Mouse (Mus musculus) spleen, adult 2 months (tissue): ENCODE results near the gene Shkbp1. TPM values are rescaled to one million over a fixed set of nuclear protein-coding genes. Genes with fewer than 3 reads are reported as not detected.

ENCODE experiments used
- DNase-seq, 2 experiments: peaks; one replicate each; pipeline versions ENCODE4 v3.0.0 to v3.0.0-alpha.2; 2012 to 2021; ENCODE audit warnings: low spot score in 2 of 2, low read depth in 1 of 2
- H3K27ac ChIP-seq: fragments of 200-500 bp; 2 replicates; pipeline ENCODE4 v1.5.1; 2012; ENCODE audit warnings: low read length, inconsistent platforms; ENCODE audit not compliant: insufficient read depth
- H3K27me3 ChIP-seq: fragments of 200-500 bp; 2 replicates; pipeline ENCODE4 v1.6.1; 2012; ENCODE audit warnings: mild to moderate bottlenecking, moderate library complexity, low read length, inconsistent platforms; ENCODE audit not compliant: control insufficient read depth, insufficient read depth
- H3K36me3 ChIP-seq: fragments of 200-500 bp; 2 replicates; pipeline ENCODE4 v1.6.1; 2012; ENCODE audit warnings: mild to moderate bottlenecking, low read length, inconsistent platforms; ENCODE audit not compliant: control insufficient read depth, insufficient read depth
- H3K4me1 ChIP-seq: fragments of 200-500 bp; 2 replicates; pipeline ENCODE4 v1.6.1; 2011; ENCODE audit warnings: inconsistent platforms; ENCODE audit not compliant: control insufficient read depth, insufficient read depth, insufficient read length
- H3K4me3 ChIP-seq: fragments of 200-500 bp; 2 replicates; pipeline ENCODE4 v1.5.1; 2011; ENCODE audit warnings: mild to moderate bottlenecking, inconsistent platforms; ENCODE audit not compliant: insufficient read depth, insufficient read length; ENCODE audit errors: extremely low read depth
- CTCF ChIP-seq: fragments of 200-500 bp; IDR thresholded peaks from 2 replicates; pipeline ENCODE4 v1.5.1; 2011; ENCODE audit warnings: mild to moderate bottlenecking, inconsistent platforms; ENCODE audit not compliant: insufficient read depth, insufficient read length, insufficient replicate concordance; ENCODE audit errors: extremely low read depth
- POLR2A ChIP-seq: fragments of 200-500 bp; IDR thresholded peaks from 2 replicates; pipeline ENCODE4 v1.6.1; 2011; ENCODE audit warnings: low read depth, low read length, inconsistent platforms
- WGBS: fragments of 180-500 bp; shearing (Covaris S2); methylation state at CpG from one replicate; pipeline ENCODE4 v1.1.7; 2018; 5-methylcytosine and 5-hydroxymethylcytosine counted together
- polyA plus RNA-seq: library from polyadenylated mRNA; depleted of rRNA; stranded (reverse); fragments of >200 nt; gene quantifications from 2 replicates; pipeline ENCODE4 v1.2.3, GENCODE M21; 2012

Shkbp1 gene
- polyA plus RNA-seq, 1 experiment: 130 TPM

DNA sequence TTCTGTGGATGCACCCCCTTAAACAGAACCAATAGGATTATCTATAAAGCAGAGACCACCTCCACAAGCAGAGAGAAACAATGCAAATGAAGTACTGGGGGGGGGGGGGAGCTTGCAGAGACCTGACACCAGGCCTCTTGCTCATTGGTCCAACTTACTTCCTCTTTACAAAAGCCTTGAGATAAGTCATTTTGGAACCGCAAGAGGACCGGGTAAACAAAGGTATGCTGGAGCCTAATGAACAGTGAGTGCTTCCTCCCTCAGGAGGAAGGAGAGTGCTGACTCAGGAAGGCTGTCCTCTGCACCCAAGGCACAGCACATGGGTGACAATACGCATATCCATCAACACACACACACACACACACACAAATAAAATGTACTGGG lies 1.8 kb upstream of the Shkbp1 start:
- H3K27me3 ChIP-seq: no peaks in the 10 kb centered on the region
- 0% methylated on average over 3 of the region's 3 CpGs for WGBS
- TF ChIP-seq POLR2A (no peak), CTCF (no peak)
- H3K27ac ChIP-seq: peak overlapping the region; percentile 89
- no peaks in the 10 kb centered on the region for H3K36me3 ChIP-seq
- peak overlapping the region; percentile 90; the same call in 1 of the 2 replicates for H3K4me3 ChIP-seq
- peak in 1 of 2 experiments; percentile 67 for DNase-seq
- H3K4me1 ChIP-seq: peaks cover 12% of the 10 kb centered on the region

DNA sequence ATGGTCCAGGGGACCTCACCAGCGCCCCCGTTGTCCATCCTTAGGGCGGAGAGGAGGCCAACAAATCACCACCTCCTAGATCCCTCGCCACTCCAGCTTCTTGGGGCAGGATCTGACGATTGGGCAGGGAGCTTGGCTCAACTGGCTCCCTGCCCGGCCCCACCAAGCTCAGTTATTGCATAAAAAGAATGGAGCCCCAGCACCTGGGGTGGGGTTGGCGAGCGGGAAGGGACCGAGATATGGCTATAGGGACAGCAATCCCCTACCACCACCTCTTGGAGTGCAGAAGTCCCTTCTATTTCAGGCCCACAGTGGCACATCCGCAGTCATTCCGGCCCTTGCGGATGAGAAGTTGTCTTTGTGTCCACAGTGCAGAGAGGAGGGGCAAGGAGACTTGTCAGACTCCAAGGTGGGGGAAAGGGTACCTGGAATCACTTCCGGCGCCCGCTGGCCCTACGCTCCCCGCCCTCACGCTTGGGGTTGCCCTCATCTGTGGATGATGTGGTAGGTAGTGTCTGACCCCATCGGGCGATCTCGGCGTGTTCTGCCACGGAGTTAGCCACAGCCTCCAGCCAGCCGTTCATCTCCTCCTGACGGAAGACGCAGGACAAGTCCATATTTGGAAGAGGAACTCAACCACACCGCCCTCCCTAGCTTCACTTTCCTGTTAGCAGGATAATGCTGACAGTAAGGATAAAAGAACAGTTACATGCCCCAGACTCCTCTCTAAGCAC lies 1.2 kb upstream of the Shkbp1 start, which contains the start of gene Gm20479:
TSS of gene Gm20479 (minus strand) at position 559 of the 734 bp plus-strand sequence.
- Histone ChIP-seq H3K4me3 (peak within 1 kb of the TSS; percentile 90), H3K4me1 (peaks cover 12% of the 10 kb centered on the region), H3K36me3 (peaks cover under 1% of the 10 kb centered on the region; the same call in 1 of the 2 replicates), H3K27me3 (no peaks in the 10 kb centered on the region), H3K27ac (peak within 1 kb of the TSS; percentile 89)
- DNase-seq: no peak
- 6% methylated on average over 27 of the region's 27 CpGs for WGBS
- TF ChIP-seq CTCF: no peak
- TF ChIP-seq POLR2A: 0 out of 2 replicates have a peak, but pooled peaks have one; percentile 9

DNA sequence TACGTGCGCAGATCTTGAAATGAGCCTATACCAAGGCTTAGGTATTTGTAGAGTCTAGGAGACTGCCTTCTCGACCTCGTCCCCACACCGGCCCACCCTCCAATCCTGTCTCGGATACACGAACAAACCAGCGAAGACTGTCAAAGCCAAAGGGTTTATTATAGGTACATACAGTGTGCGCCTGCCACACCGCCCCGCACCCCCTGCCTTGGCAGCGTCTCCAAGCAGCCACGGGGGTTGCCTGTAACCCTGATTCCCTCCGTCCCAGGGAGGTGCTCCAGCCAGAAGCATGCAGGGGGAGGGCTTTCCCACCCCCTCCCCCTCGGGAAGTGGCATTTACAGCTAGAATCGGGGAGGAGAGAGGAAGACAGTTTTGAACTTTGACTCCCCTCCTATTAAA lies 429 bp upstream of the Shkbp1 start:
- no peak for DNase-seq
- H3K4me1 ChIP-seq: peaks cover 8% of the 10 kb centered on the region
- no peak for TF ChIP-seq CTCF
- TF ChIP-seq POLR2A: no peak

DNA sequence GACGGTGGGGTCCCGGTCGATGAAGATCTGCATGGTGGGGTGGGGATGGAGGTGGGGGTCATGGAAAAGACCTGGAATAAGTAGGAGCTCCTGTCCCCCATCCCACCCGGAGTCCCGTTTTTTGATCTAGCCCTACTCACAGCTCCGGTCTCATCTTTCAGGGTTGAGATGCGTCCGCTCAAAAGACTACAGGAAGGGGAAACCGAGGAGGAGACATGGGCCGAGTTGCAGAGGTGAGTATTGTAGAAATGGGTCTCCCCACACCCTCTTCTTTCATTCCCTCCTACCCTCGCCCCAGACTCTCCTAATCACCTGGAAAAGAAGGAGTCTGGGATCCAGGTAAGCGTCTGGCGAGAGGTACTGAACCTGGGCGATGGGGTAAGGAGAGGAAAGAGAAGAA lies 558 bp downstream of the Shkbp1 start:
- no peak overlapping the region for H3K27ac ChIP-seq

More for the DNA sequence above, 429 bp upstream of the Shkbp1 start:
- H3K27me3 ChIP-seq: no peaks in the 10 kb centered on the region
- peak overlapping the region; percentile 89 for H3K27ac ChIP-seq
- peaks cover 8% of the 10 kb centered on the region for H3K36me3 ChIP-seq
- H3K4me3 ChIP-seq: peak overlapping the region; percentile 90
- WGBS: 6% methylated on average over 16 of the region's 16 CpGs

DNA sequence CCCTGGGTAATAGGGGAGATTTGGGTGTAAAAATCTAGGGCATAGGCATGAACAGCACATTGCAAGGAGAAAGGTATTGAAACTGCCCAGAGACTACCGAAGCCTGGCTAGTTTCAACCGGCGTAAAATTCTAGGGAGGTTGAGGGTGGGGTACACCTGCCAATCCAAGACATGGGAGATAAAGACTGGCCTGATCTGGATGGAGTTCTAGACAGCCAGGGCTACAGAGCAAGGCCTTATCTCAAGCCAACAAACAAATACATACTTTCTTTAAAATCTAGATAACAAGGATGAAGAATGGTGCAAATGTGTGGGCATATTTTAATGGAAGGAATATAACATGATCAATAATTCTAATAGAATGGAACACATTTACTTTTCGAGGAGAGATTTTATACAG lies 1.0 kb downstream of the Shkbp1 start:
- DNase-seq: no peak
- TF ChIP-seq CTCF: no peak
- TF ChIP-seq POLR2A: no peak
- Histone ChIP-seq H3K27me3 (no peaks in the 10 kb centered on the region), H3K4me3 (no peak overlapping the region), H3K36me3 (peaks cover 15% of the 10 kb centered on the region), H3K27ac (no peak overlapping the region), H3K4me1 (peaks cover 8% of the 10 kb centered on the region)
- WGBS: 77% methylated on average over 4 of the region's 4 CpGs

More for the DNA sequence above, 558 bp downstream of the Shkbp1 start:
- no peak for DNase-seq
- Histone ChIP-seq H3K36me3 (peaks cover 14% of the 10 kb centered on the region), H3K4me3 (peak overlapping the region; percentile 90), H3K27me3 (no peaks in the 10 kb centered on the region), H3K4me1 (peaks cover 8% of the 10 kb centered on the region)
- 22% methylated on average over 14 of the region's 14 CpGs for WGBS
- TF ChIP-seq POLR2A: no peak
- TF ChIP-seq CTCF: no peak

DNA sequence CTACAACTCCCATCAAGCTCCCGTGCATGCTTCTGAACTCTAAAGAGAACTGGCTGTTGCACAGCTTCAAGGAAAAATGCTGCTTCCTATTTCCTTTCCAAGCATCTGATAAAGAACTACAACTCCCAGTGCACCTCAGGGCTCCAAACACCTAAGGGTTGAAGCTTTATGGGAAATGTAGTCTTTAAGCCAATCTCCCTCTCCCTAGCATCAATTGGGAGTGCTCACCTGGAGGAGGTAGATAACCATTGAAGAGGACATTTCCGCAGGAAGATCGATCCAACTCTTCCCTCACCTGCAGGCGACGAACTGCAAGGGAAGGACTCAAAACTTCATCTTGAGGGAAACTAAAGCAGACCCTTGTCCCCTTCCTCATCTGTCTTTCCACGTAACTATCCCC lies 1.7 kb downstream of the Shkbp1 start:
- H3K36me3 ChIP-seq: peaks cover 15% of the 10 kb centered on the region
- TF ChIP-seq POLR2A (no peak), CTCF (no peak)
- no peak overlapping the region for H3K27ac ChIP-seq
- 81% methylated on average over 6 of the region's 6 CpGs for WGBS
- H3K4me1 ChIP-seq: peaks cover 8% of the 10 kb centered on the region
- DNase-seq: no peak
- H3K4me3 ChIP-seq: no peak overlapping the region
- H3K27me3 ChIP-seq: no peaks in the 10 kb centered on the region

DNA sequence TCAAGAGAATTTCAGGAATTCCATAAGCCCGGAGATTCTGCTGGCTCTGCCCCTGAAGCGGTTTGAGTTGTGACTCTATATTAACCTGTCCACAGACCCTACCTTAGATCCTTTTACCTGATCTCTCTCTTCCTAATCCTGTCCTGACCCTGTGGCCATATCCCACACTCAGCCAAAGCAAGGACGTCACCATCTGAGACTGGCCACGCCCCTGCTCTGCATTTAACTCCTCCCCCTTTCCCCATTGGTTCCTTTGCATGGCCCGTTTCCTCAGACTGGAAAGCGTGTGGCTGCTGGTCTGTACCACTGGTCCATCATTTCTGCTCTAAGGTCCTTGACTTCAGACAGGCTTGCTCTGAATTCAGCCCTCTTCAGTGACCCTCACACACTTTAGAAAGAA lies 10.4 kb downstream of the Shkbp1 start:
- Histone ChIP-seq H3K36me3 (peaks cover 40% of the 10 kb centered on the region), H3K4me3 (no peak overlapping the region), H3K27ac (no peak overlapping the region), H3K27me3 (no peaks in the 10 kb centered on the region), H3K4me1 (no peaks in the 10 kb centered on the region)
- WGBS: 83% methylated on average over 6 of the region's 6 CpGs
- DNase-seq: no peak
- TF ChIP-seq POLR2A (no peak), CTCF (no peak)
